Mouse (Mus musculus) C2C12 (cell line): ENCODE data around the gene Dnah6.

Experiments
- CTCF ChIP-seq: IDR thresholded peaks from one replicate; pipeline ENCODE4 v1.5.1; 2011; ENCODE audit not compliant: control insufficient read depth, insufficient read depth, insufficient read length
- MYOD1 ChIP-seq: IDR thresholded peaks from one replicate; pipeline ENCODE4 v1.6.1; 2011; ENCODE audit warnings: low read depth; ENCODE audit not compliant: control insufficient read depth, insufficient read length

DNA sequence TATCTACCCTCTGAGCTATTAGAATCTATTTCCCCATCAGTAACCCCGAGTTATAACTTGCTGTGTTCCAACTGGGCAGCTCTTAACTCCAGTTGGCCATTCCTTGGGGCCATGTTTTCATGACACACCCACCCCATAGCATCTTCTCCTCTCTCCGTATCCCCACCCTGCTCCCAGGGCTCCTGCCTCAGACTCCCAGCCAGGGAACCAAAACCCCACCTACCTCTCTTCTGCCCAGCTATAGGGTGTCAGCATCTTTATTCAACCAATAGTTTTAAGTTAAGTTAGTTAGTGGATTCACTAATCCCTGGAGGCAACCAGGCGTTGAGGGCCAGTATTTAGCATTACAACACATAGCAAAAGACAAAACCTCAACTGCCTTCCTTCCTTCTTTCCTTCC lies 7.4 kb upstream of the Dnah6 start:
- TF ChIP-seq CTCF (no peak), MYOD1 (no peak)
